Mouse (Mus musculus): Measurements from ENCODE around the gene Ovol2. TPM values are rescaled to one million over a fixed set of nuclear protein-coding genes. Genes with fewer than 3 reads are reported as not detected.
"Not testable (repeated sequence)": the region's sequence is repeated elsewhere in the genome, so short reads cannot be mapped to it uniquely, and the experiment has no call there.

The Ovol2 gene
- polyA plus RNA-seq, 1 experiment from 2014 or later, result not detected

GRCm38 (mm10) chr2:144338149-144338548, 6.2 kb upstream of the Ovol2 start:
- not testable (repeated sequence) for ATAC-seq; H3K9ac ChIP-seq; H3K9me3 ChIP-seq (replicated peaks); H3K4me1 ChIP-seq; H3K4me3 ChIP-seq; H3K4me2 ChIP-seq; H3K36me3 ChIP-seq; H3K27ac ChIP-seq
- H3K27me3 ChIP-seq (replicated peaks), result peaks cover 35% of the 10 kb centered on the region
- 60% methylated on average over 6 of the region's 6 CpGs for WGBS (ENCODE audit: insufficient replicate concordance)

- Histone ChIP-seq H3K4me3 (no peak overlapping the region), H3K9me3 (replicated peaks) (no peaks in the 10 kb centered on the region), H3K36me3 (no peaks in the 10 kb centered on the region), H3K4me1 (no peaks in the 10 kb centered on the region), H3K4me2 (no peak overlapping the region), H3K9ac (no peak overlapping the region), H3K27me3 (replicated peaks) (peaks cover 40% of the 10 kb centered on the region), H3K27ac (no peak overlapping the region)
- no peak for ATAC-seq
- WGBS (ENCODE audit: insufficient replicate concordance), result 18% methylated on average over 8 of the region's 8 CpGs
Observed at GRCm38 (mm10) chr2:144337701-144338100, 5.8 kb upstream of the Ovol2 start.

- WGBS (ENCODE audit: insufficient replicate concordance), result 10% methylated on average over 3 of the region's 3 CpGs
- Histone ChIP-seq H3K36me3 (no peaks in the 10 kb centered on the region), H3K9ac (no peak overlapping the region), H3K27ac (no peak overlapping the region), H3K9me3 (replicated peaks) (no peaks in the 10 kb centered on the region), H3K27me3 (replicated peaks) (peaks cover 44% of the 10 kb centered on the region), H3K4me3 (no peak overlapping the region), H3K4me2 (no peak overlapping the region), H3K4me1 (no peaks in the 10 kb centered on the region)
- ATAC-seq, result no peak
Observed at GRCm38 (mm10) chr2:144337230-144337629, 5.3 kb upstream of the Ovol2 start.

- no peak overlapping the region for H3K9ac ChIP-seq
- H3K4me1 ChIP-seq, result peaks cover 26% of the 10 kb centered on the region
- ATAC-seq, result no peak
- no peak overlapping the region for H3K4me3 ChIP-seq
- H3K27me3 ChIP-seq (replicated peaks), result peaks cover 84% of the 10 kb centered on the region
- H3K27ac ChIP-seq, result no peak overlapping the region
- no peaks in the 10 kb centered on the region for H3K9me3 ChIP-seq (replicated peaks)
- no peaks in the 10 kb centered on the region for H3K36me3 ChIP-seq
- H3K4me2 ChIP-seq, result peak overlapping the region; percentile 30
- 7% methylated on average over 28 of the region's 28 CpGs for WGBS (ENCODE audit: insufficient replicate concordance)
Observed at GRCm38 (mm10) chr2:144333138-144333842, 1.3 kb upstream of the Ovol2 start.

- Histone ChIP-seq H3K36me3 (no peaks in the 10 kb centered on the region), H3K4me1 (peaks cover 26% of the 10 kb centered on the region), H3K4me2 (peak overlapping the region; percentile 30; the same call in 1 of the 2 replicates), H3K9ac (no peak overlapping the region), H3K9me3 (replicated peaks) (no peaks in the 10 kb centered on the region), H3K27ac (no peak overlapping the region), H3K4me3 (0 out of 2 replicates have a peak overlapping the region, but pooled peaks have one; percentile 49), H3K27me3 (replicated peaks) (peaks cover 91% of the 10 kb centered on the region)
- WGBS (ENCODE audit: insufficient replicate concordance), result 9% methylated on average over 9 of the region's 9 CpGs
- ATAC-seq, result no peak
Observed at GRCm38 (mm10) chr2:144332486-144332885, 540 bp upstream of the Ovol2 start.

GRCm38 (mm10) chr2:144330960-144331371, 980 bp downstream of the Ovol2 start:
- Histone ChIP-seq H3K27me3 (replicated peaks) (peaks cover 90% of the 10 kb centered on the region), H3K4me3 (peak overlapping the region; percentile 49), H3K27ac (no peak overlapping the region), H3K9me3 (replicated peaks) (no peaks in the 10 kb centered on the region), H3K36me3 (no peaks in the 10 kb centered on the region), H3K4me1 (peaks cover 26% of the 10 kb centered on the region), H3K4me2 (peak overlapping the region; percentile 70), H3K9ac (no peak overlapping the region)
- no peak for ATAC-seq
- 2% methylated on average over 50 of the region's 50 CpGs for WGBS (ENCODE audit: insufficient replicate concordance)

GRCm38 (mm10) chr2:144330352-144330959, 1.5 kb downstream of the Ovol2 start:
- 1% methylated on average over 41 of the region's 41 CpGs for WGBS (ENCODE audit: insufficient replicate concordance)
- Histone ChIP-seq H3K9ac (no peak overlapping the region), H3K9me3 (replicated peaks) (no peaks in the 10 kb centered on the region), H3K4me1 (peaks cover 26% of the 10 kb centered on the region), H3K4me2 (peak overlapping the region; percentile 70), H3K4me3 (peak overlapping the region; percentile 49), H3K27ac (no peak overlapping the region), H3K27me3 (replicated peaks) (peaks cover 87% of the 10 kb centered on the region), H3K36me3 (no peaks in the 10 kb centered on the region)
- ATAC-seq, result no peak

- H3K36me3 ChIP-seq, result no peaks in the 10 kb centered on the region
- no peak overlapping the region for H3K9ac ChIP-seq
- no peaks in the 10 kb centered on the region for H3K9me3 ChIP-seq (replicated peaks)
- H3K27me3 ChIP-seq (replicated peaks), result peaks cover 81% of the 10 kb centered on the region
- H3K27ac ChIP-seq, result no peak overlapping the region
- H3K4me1 ChIP-seq, result peaks cover 26% of the 10 kb centered on the region
- peak overlapping the region; percentile 28; the same call in 1 of the 2 replicates for H3K4me2 ChIP-seq
- no peak for ATAC-seq
- H3K4me3 ChIP-seq, result no peak overlapping the region
- 7% methylated on average over 10 of the region's 10 CpGs for WGBS (ENCODE audit: insufficient replicate concordance)
Observed at GRCm38 (mm10) chr2:144329937-144330336, 2.0 kb downstream of the Ovol2 start.

- Histone ChIP-seq H3K4me1 (peaks cover 26% of the 10 kb centered on the region), H3K9ac (no peak overlapping the region), H3K4me3 (no peak overlapping the region), H3K4me2 (peak overlapping the region; percentile 28; the same call in 1 of the 2 replicates), H3K27me3 (replicated peaks) (peaks cover 76% of the 10 kb centered on the region), H3K27ac (no peak overlapping the region), H3K9me3 (replicated peaks) (no peaks in the 10 kb centered on the region), H3K36me3 (no peaks in the 10 kb centered on the region)
- WGBS (ENCODE audit: insufficient replicate concordance), result 3% methylated on average over 9 of the region's 10 CpGs
- no peak for ATAC-seq
Observed at GRCm38 (mm10) chr2:144329451-144329850, 2.5 kb downstream of the Ovol2 start.

- Histone ChIP-seq H3K4me3 (no peak overlapping the region), H3K4me2 (no peak overlapping the region), H3K9me3 (replicated peaks) (no peaks in the 10 kb centered on the region), H3K27me3 (replicated peaks) (peaks cover 24% of the 10 kb centered on the region), H3K4me1 (no peaks in the 10 kb centered on the region), H3K36me3 (no peaks in the 10 kb centered on the region), H3K9ac (no peak overlapping the region), H3K27ac (no peak overlapping the region)
- 54% methylated on average over 3 of the region's 3 CpGs for WGBS (ENCODE audit: insufficient replicate concordance)
- no peak for ATAC-seq
Observed at GRCm38 (mm10) chr2:144324218-144324617, 7.7 kb downstream of the Ovol2 start.

GRCm38 (mm10) chr2:144311372-144311771, 20.6 kb downstream of the Ovol2 start:
- Histone ChIP-seq H3K4me3 (no peak overlapping the region), H3K27ac (no peak overlapping the region), H3K36me3 (no peaks in the 10 kb centered on the region), H3K9ac (no peak overlapping the region), H3K4me2 (no peak overlapping the region), H3K9me3 (replicated peaks) (no peaks in the 10 kb centered on the region), H3K4me1 (peaks cover 6% of the 10 kb centered on the region; the same call in 1 of the 2 replicates), H3K27me3 (replicated peaks) (no peaks in the 10 kb centered on the region)
- no peak for ATAC-seq
- 65% methylated on average over 2 of the region's 2 CpGs for WGBS (ENCODE audit: insufficient replicate concordance)

- H3K27ac ChIP-seq, result no peak overlapping the region
- H3K9me3 ChIP-seq (replicated peaks), result no peaks in the 10 kb centered on the region
- WGBS (ENCODE audit: insufficient replicate concordance), result 54% methylated on average over 5 of the region's 5 CpGs
- H3K36me3 ChIP-seq, result no peaks in the 10 kb centered on the region
- no peak overlapping the region for H3K4me3 ChIP-seq
- no peak for ATAC-seq
- no peak overlapping the region for H3K9ac ChIP-seq
- H3K4me1 ChIP-seq, result peaks cover 6% of the 10 kb centered on the region; the same call in 1 of the 2 replicates
- H3K27me3 ChIP-seq (replicated peaks), result no peaks in the 10 kb centered on the region
- no peak overlapping the region for H3K4me2 ChIP-seq
Observed at GRCm38 (mm10) chr2:144310273-144310672, 21.7 kb downstream of the Ovol2 start.
